In the genomic region with DNA sequence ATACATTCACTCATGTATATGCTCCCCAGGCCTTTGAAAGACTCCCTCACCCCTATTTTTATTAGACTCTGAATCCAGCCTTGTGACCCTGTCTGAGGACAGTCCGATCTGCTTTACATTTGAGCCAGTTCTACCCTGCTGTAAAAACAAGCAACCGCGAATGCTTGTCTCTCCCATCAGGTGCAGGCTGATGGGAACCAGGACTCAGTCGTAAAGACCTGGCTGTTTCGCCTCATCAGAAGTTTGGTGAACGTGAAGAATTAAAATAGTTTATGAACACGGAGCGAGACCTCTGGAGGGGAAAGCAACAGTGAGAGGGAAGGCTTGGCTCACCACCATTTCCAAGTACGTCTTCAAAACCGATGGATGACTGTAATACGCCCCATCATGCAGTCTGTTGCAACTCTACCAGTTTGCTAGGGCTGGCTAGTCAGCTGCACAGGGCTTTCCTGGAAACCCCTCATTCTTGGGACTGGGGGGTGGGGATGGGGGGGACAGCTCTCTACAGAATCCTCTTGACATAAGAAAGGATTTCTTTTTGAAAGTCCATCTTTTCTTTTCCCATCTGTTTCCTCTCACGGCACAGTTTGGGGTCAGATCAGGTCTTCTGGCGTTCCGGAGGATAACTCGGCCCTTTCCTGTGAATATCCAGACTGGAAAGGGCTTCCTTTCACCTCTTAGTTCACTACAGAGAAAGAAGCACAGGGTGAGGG, we compare ENCODE assay signal across 11 mouse cellular contexts.
DNase-seq lines count a peak whose midpoint lies in the region; ATAC-seq and TF ChIP-seq lines count a peak whose summit lies in the region.
"Had no signal": no experiment of that assay in that cellular context is flagged by ENCODE, and none has a peak within 500 bp of the region (broad histone marks: within the 10 kb centered on the region; RNA-seq: fewer than 3 reads in every experiment).

No protein-coding gene starts in this region.

- H3K36me3 ChIP-seq in lung, embryonic 14.5 days (ENCODE audit: insufficient read depth) = no peaks in the 10 kb centered on the region
- H3K36me3 ChIP-seq in embryonic facial prominence, embryonic 11.5 days (replicated peaks; ENCODE audit: control insufficient read depth, insufficient read depth, low read depth, low read length) = no peaks in the 10 kb centered on the region
- H3K36me3 ChIP-seq: neural tube, embryonic 12.5 days; stomach, embryonic 15.5 days had no signal

- no peaks in the 10 kb centered on the region for H3K27me3 ChIP-seq in lung, embryonic 14.5 days (ENCODE audit: insufficient read depth, low read length)
- no peaks in the 10 kb centered on the region for H3K27me3 ChIP-seq in embryonic facial prominence, embryonic 11.5 days (ENCODE audit: control insufficient read depth, insufficient read depth, low read length)
- H3K27me3 ChIP-seq: neural tube, embryonic 12.5 days; stomach, embryonic 15.5 days had no signal

- no peak overlapping the region for H3K27ac ChIP-seq in lung, embryonic 14.5 days (ENCODE audit: low read depth)
- no peak overlapping the region for H3K27ac ChIP-seq in embryonic facial prominence, embryonic 11.5 days (replicated peaks; ENCODE audit: low read depth, low read length)
- H3K27ac ChIP-seq: neural tube, embryonic 12.5 days; stomach, embryonic 15.5 days had no signal

- 33% methylated on average over 15 of the region's 15 CpGs for WGBS in lung, embryonic 14.5 days
- WGBS in embryonic facial prominence, embryonic 11.5 days = 32% methylated on average over 15 of the region's 15 CpGs

- no peak for TF ChIP-seq CTCF in lung, embryonic 14.5 days (IDR thresholded peaks at IDR 0.05; ENCODE audit: low read depth)

- no peaks in the 10 kb centered on the region; the same call in 1 of the 2 replicates for H3K4me1 ChIP-seq in lung, embryonic 14.5 days (ENCODE audit: insufficient read depth)
- H3K4me1 ChIP-seq in embryonic facial prominence, embryonic 11.5 days (ENCODE audit: control insufficient read depth, insufficient read depth, low read length) = no peaks in the 10 kb centered on the region
- H3K4me1 ChIP-seq: stomach, embryonic 15.5 days had no signal

- no peak overlapping the region for H3K4me3 ChIP-seq in lung, embryonic 14.5 days (ENCODE audit: low read depth, low read length)
- no peak overlapping the region for H3K4me3 ChIP-seq in embryonic facial prominence, embryonic 11.5 days (ENCODE audit: low read depth, low read length)
- H3K4me3 ChIP-seq: neural tube, embryonic 12.5 days; stomach, embryonic 15.5 days had no signal

- no peak overlapping the region for H3K9ac ChIP-seq in lung, embryonic 14.5 days
- no peak overlapping the region for H3K9ac ChIP-seq in embryonic facial prominence, embryonic 11.5 days (replicated peaks; ENCODE audit: low read length)
- H3K9ac ChIP-seq: neural tube, embryonic 12.5 days; stomach, embryonic 15.5 days had no signal

- DNase-seq in adrenal gland, postnatal 36 days = peak; percentile 10 to 11
- no peak for DNase-seq in adrenal gland, postnatal 4 days (ENCODE audit: low spot score in 2 of 2)
- peak; percentile 64 for DNase-seq in lung, embryonic 14.5 days
- DNase-seq in lung, postnatal 14 days = no peak
- peak; percentile 55 for DNase-seq in embryonic facial prominence, embryonic 11.5 days (ENCODE audit: low spot score)
- DNase-seq in kidney, postnatal 4 days = peak; percentile 42 to 52
- no peak for DNase-seq in spleen, adult 18-20 months
- no peak for DNase-seq in thymus, postnatal 10 days (ENCODE audit: low spot score in 2 of 2)
- DNase-seq: cerebellum, postnatal 36 days had no signal

- no peak; the same call in 1 of the 2 replicates for ATAC-seq in lung, embryonic 14.5 days (ENCODE audit: insufficient read depth)
- no peak for ATAC-seq in embryonic facial prominence, embryonic 11.5 days (replicated peaks; ENCODE audit: insufficient number of reproducible peaks, low FRiP score, low TSS enrichment, low read depth)

- H3K4me2 ChIP-seq in lung, embryonic 14.5 days = no peak overlapping the region
- H3K4me2 ChIP-seq in embryonic facial prominence, embryonic 11.5 days (ENCODE audit: low read depth, low read length) = no peak overlapping the region
- H3K4me2 ChIP-seq: neural tube, embryonic 12.5 days; stomach, embryonic 15.5 days had no signal

- H3K9me3 ChIP-seq in lung, embryonic 14.5 days (ENCODE audit: low read depth, low read length) = no peaks in the 10 kb centered on the region
- H3K9me3 ChIP-seq in embryonic facial prominence, embryonic 11.5 days (replicated peaks; ENCODE audit: control insufficient read depth, low read length) = no peaks in the 10 kb centered on the region
- H3K9me3 ChIP-seq: neural tube, embryonic 12.5 days; stomach, embryonic 15.5 days had no signal

Comparison
In these comparisons a context has a peak if more than half of its experiments do, and no peak if none do; other contexts are left out.
1. DNase-seq: peak in adrenal gland, postnatal 36 days (2 of 2), lung, embryonic 14.5 days (single experiment), embryonic facial prominence, embryonic 11.5 days (single experiment) and kidney, postnatal 4 days (2 of 2); none in adrenal gland, postnatal 4 days (0 of 2), lung, postnatal 14 days (single experiment), spleen, adult 18-20 months (0 of 2) and thymus, postnatal 10 days (0 of 2).